Mouse (Mus musculus): ENCODE measurements around the gene Psmd7. TPM values are rescaled to one million over a fixed set of nuclear protein-coding genes. Genes with fewer than 3 reads are reported as not detected.

Gene Psmd7
- polyA plus RNA-seq, 1 experiment from 2014 or later: 253 TPM

GRCm38 (mm10) chr8:107582136-107582535, 6.1 kb downstream of the Psmd7 start:
- no peaks in the 10 kb centered on the region for H3K9me3 ChIP-seq (ENCODE audit: control insufficient read depth, low read length)
- H3K4me1 ChIP-seq (replicated peaks; ENCODE audit: control insufficient read depth, insufficient read depth, low read length): peaks cover 9% of the 10 kb centered on the region
- H3K27me3 ChIP-seq (replicated peaks; ENCODE audit: control insufficient read depth, insufficient read depth, low read length): no peaks in the 10 kb centered on the region
- H3K4me3 ChIP-seq (replicated peaks; ENCODE audit: low read length): no peak overlapping the region
- no peak for ATAC-seq
- no peak overlapping the region for H3K9ac ChIP-seq (replicated peaks; ENCODE audit: low read depth, low read length)
- H3K4me2 ChIP-seq (ENCODE audit: low read length): no peak overlapping the region
- 90% methylated on average over 11 of the region's 11 CpGs for WGBS
- no peak overlapping the region for H3K27ac ChIP-seq (ENCODE audit: low read length)
- H3K36me3 ChIP-seq (ENCODE audit: control insufficient read depth, insufficient read depth): peaks cover 41% of the 10 kb centered on the region

- Histone ChIP-seq H3K36me3 (ENCODE audit: control insufficient read depth, insufficient read depth) (peaks cover 41% of the 10 kb centered on the region), H3K27me3 (replicated peaks; ENCODE audit: control insufficient read depth, insufficient read depth, low read length) (no peaks in the 10 kb centered on the region), H3K9ac (replicated peaks; ENCODE audit: low read depth, low read length) (no peak overlapping the region), H3K4me1 (replicated peaks; ENCODE audit: control insufficient read depth, insufficient read depth, low read length) (peaks cover 5% of the 10 kb centered on the region), H3K4me3 (replicated peaks; ENCODE audit: low read length) (no peak overlapping the region), H3K4me2 (ENCODE audit: low read length) (no peak overlapping the region), H3K27ac (ENCODE audit: low read length) (no peak overlapping the region), H3K9me3 (ENCODE audit: control insufficient read depth, low read length) (no peaks in the 10 kb centered on the region)
- no peak for ATAC-seq
- WGBS: 96% methylated on average over 4 of the region's 4 CpGs
Measured at GRCm38 (mm10) chr8:107581536-107581935, 6.7 kb downstream of the Psmd7 start.

- peaks cover 41% of the 10 kb centered on the region for H3K36me3 ChIP-seq (ENCODE audit: control insufficient read depth, insufficient read depth)
- no peaks in the 10 kb centered on the region for H3K27me3 ChIP-seq (replicated peaks; ENCODE audit: control insufficient read depth, insufficient read depth, low read length)
- H3K4me1 ChIP-seq (replicated peaks; ENCODE audit: control insufficient read depth, insufficient read depth, low read length): peaks cover 4% of the 10 kb centered on the region
- H3K27ac ChIP-seq (ENCODE audit: low read length): no peak overlapping the region
- no peak overlapping the region for H3K9ac ChIP-seq (replicated peaks; ENCODE audit: low read depth, low read length)
- ATAC-seq: no peak
- WGBS: 97% methylated on average over 13 of the region's 13 CpGs
- no peaks in the 10 kb centered on the region for H3K9me3 ChIP-seq (ENCODE audit: control insufficient read depth, low read length)
- H3K4me3 ChIP-seq (replicated peaks; ENCODE audit: low read length): no peak overlapping the region
- H3K4me2 ChIP-seq (ENCODE audit: low read length): no peak overlapping the region
Measured at GRCm38 (mm10) chr8:107580879-107581278, 7.4 kb downstream of the Psmd7 start.

- ATAC-seq: no peak
Measured at GRCm38 (mm10) chr8:107578541-107578940, 9.7 kb downstream of the Psmd7 start.

GRCm38 (mm10) chr8:107578132-107578531, 10.1 kb downstream of the Psmd7 start:
- H3K9ac ChIP-seq (replicated peaks; ENCODE audit: low read depth, low read length): no peak overlapping the region
- no peak for ATAC-seq
- no peaks in the 10 kb centered on the region for H3K9me3 ChIP-seq (ENCODE audit: control insufficient read depth, low read length)
- WGBS: 89% methylated on average over 8 of the region's 8 CpGs
- H3K4me3 ChIP-seq (replicated peaks; ENCODE audit: low read length): no peak overlapping the region
- peaks cover 30% of the 10 kb centered on the region for H3K36me3 ChIP-seq (ENCODE audit: control insufficient read depth, insufficient read depth)
- H3K4me2 ChIP-seq (ENCODE audit: low read length): no peak overlapping the region
- H3K27me3 ChIP-seq (replicated peaks; ENCODE audit: control insufficient read depth, insufficient read depth, low read length): no peaks in the 10 kb centered on the region
- no peak overlapping the region for H3K27ac ChIP-seq (ENCODE audit: low read length)
- peaks cover 4% of the 10 kb centered on the region for H3K4me1 ChIP-seq (replicated peaks; ENCODE audit: control insufficient read depth, insufficient read depth, low read length)

More at GRCm38 (mm10) chr8:107578541-107578940, 9.7 kb downstream of the Psmd7 start:
- Histone ChIP-seq H3K27me3 (replicated peaks; ENCODE audit: control insufficient read depth, insufficient read depth, low read length) (no peaks in the 10 kb centered on the region), H3K9ac (replicated peaks; ENCODE audit: low read depth, low read length) (no peak overlapping the region), H3K27ac (ENCODE audit: low read length) (no peak overlapping the region), H3K4me2 (ENCODE audit: low read length) (no peak overlapping the region), H3K36me3 (ENCODE audit: control insufficient read depth, insufficient read depth) (peaks cover 33% of the 10 kb centered on the region), H3K4me1 (replicated peaks; ENCODE audit: control insufficient read depth, insufficient read depth, low read length) (peaks cover 4% of the 10 kb centered on the region), H3K9me3 (ENCODE audit: control insufficient read depth, low read length) (no peaks in the 10 kb centered on the region), H3K4me3 (replicated peaks; ENCODE audit: low read length) (no peak overlapping the region)
- 86% methylated on average over 8 of the region's 8 CpGs for WGBS

GRCm38 (mm10) chr8:107577640-107578039, 10.6 kb downstream of the Psmd7 start:
- WGBS: 87% methylated on average over 4 of the region's 4 CpGs
- Histone ChIP-seq H3K27me3 (replicated peaks; ENCODE audit: control insufficient read depth, insufficient read depth, low read length) (no peaks in the 10 kb centered on the region), H3K9ac (replicated peaks; ENCODE audit: low read depth, low read length) (no peak overlapping the region), H3K36me3 (ENCODE audit: control insufficient read depth, insufficient read depth) (peaks cover 25% of the 10 kb centered on the region), H3K4me3 (replicated peaks; ENCODE audit: low read length) (no peak overlapping the region), H3K4me2 (ENCODE audit: low read length) (no peak overlapping the region), H3K9me3 (ENCODE audit: control insufficient read depth, low read length) (no peaks in the 10 kb centered on the region), H3K27ac (ENCODE audit: low read length) (no peak overlapping the region), H3K4me1 (replicated peaks; ENCODE audit: control insufficient read depth, insufficient read depth, low read length) (peaks cover 4% of the 10 kb centered on the region)
- no peak for ATAC-seq

GRCm38 (mm10) chr8:107576702-107577101, 11.6 kb downstream of the Psmd7 start:
- Histone ChIP-seq H3K4me2 (ENCODE audit: low read length) (peak overlapping the region; percentile 50), H3K4me3 (replicated peaks; ENCODE audit: low read length) (no peak overlapping the region), H3K9ac (replicated peaks; ENCODE audit: low read depth, low read length) (peak overlapping the region; percentile 45; the same call in 1 of the 2 replicates), H3K4me1 (replicated peaks; ENCODE audit: control insufficient read depth, insufficient read depth, low read length) (peaks cover 4% of the 10 kb centered on the region), H3K27ac (ENCODE audit: low read length) (0 out of 2 replicates have a peak overlapping the region, but pooled peaks have one; percentile 48), H3K9me3 (ENCODE audit: control insufficient read depth, low read length) (no peaks in the 10 kb centered on the region), H3K27me3 (replicated peaks; ENCODE audit: control insufficient read depth, insufficient read depth, low read length) (no peaks in the 10 kb centered on the region), H3K36me3 (ENCODE audit: control insufficient read depth, insufficient read depth) (peaks cover 16% of the 10 kb centered on the region)
- peak; percentile 80 for ATAC-seq
- WGBS: 8% methylated on average over 10 of the region's 10 CpGs

- H3K9ac ChIP-seq (replicated peaks; ENCODE audit: low read depth, low read length): no peak overlapping the region
- peaks cover 11% of the 10 kb centered on the region for H3K36me3 ChIP-seq (ENCODE audit: control insufficient read depth, insufficient read depth)
- H3K4me2 ChIP-seq (ENCODE audit: low read length): no peak overlapping the region
- H3K27ac ChIP-seq (ENCODE audit: low read length): no peak overlapping the region
- H3K27me3 ChIP-seq (replicated peaks; ENCODE audit: control insufficient read depth, insufficient read depth, low read length): no peaks in the 10 kb centered on the region
- ATAC-seq: no peak
- H3K4me1 ChIP-seq (replicated peaks; ENCODE audit: control insufficient read depth, insufficient read depth, low read length): peaks cover 4% of the 10 kb centered on the region
- H3K9me3 ChIP-seq (ENCODE audit: control insufficient read depth, low read length): no peaks in the 10 kb centered on the region
- H3K4me3 ChIP-seq (replicated peaks; ENCODE audit: low read length): no peak overlapping the region
- WGBS: 82% methylated on average over 3 of the region's 3 CpGs
Measured at GRCm38 (mm10) chr8:107574771-107575170, 13.5 kb downstream of the Psmd7 start.

- Histone ChIP-seq H3K4me1 (replicated peaks; ENCODE audit: control insufficient read depth, insufficient read depth, low read length) (peaks cover 4% of the 10 kb centered on the region), H3K9ac (replicated peaks; ENCODE audit: low read depth, low read length) (no peak overlapping the region), H3K4me2 (ENCODE audit: low read length) (no peak overlapping the region), H3K4me3 (replicated peaks; ENCODE audit: low read length) (no peak overlapping the region), H3K9me3 (ENCODE audit: control insufficient read depth, low read length) (no peaks in the 10 kb centered on the region), H3K36me3 (ENCODE audit: control insufficient read depth, insufficient read depth) (no peaks in the 10 kb centered on the region), H3K27me3 (replicated peaks; ENCODE audit: control insufficient read depth, insufficient read depth, low read length) (no peaks in the 10 kb centered on the region), H3K27ac (ENCODE audit: low read length) (no peak overlapping the region)
- WGBS: 62% methylated on average over 4 of the region's 4 CpGs
- ATAC-seq: no peak
Measured at GRCm38 (mm10) chr8:107572497-107572896, 15.8 kb downstream of the Psmd7 start.

Data from forebrain, embryonic 16.5 days (tissue).